Mouse (Mus musculus) lung, postnatal 0 days (tissue): ENCODE measurements around the gene 1700016K19Rik. TPM values are rescaled to one million over a fixed set of nuclear protein-coding genes. Genes with fewer than 3 reads are reported as not detected.

ENCODE experiments used
- ATAC-seq: fragments of 200-750 bp; cut with Nextera tagmentation; 2 replicates; pipeline ENCODE4 v1.8.0; 2017; ENCODE audit warnings: moderate library complexity
- DNase-seq: peaks from one replicate; pipeline ENCODE4 v3.0.0-alpha.2; 2016; ENCODE audit warnings: low spot score
- H3K27ac ChIP-seq: fragments of 300-500 bp; sonication (generic); 2 replicates; pipeline ENCODE4 v1.5.1; 2014; ENCODE audit warnings: antibody characterized with exemption, mild to moderate bottlenecking, low read length, mixed read lengths
- H3K27me3 ChIP-seq: fragments of 300-500 bp; sonication (generic); replicated peaks from 2 replicates; pipeline ENCODE4 v1.6.1; 2014; ENCODE audit warnings: low read length, mixed read lengths; ENCODE audit not compliant: insufficient read depth
- H3K36me3 ChIP-seq: fragments of 300-500 bp; sonication (generic); 2 replicates; pipeline ENCODE4 v1.6.1; 2014; ENCODE audit warnings: low read length, mixed read lengths; ENCODE audit not compliant: insufficient read depth
- H3K4me1 ChIP-seq: fragments of 300-500 bp; sonication (generic); 2 replicates; pipeline ENCODE4 v1.6.1; 2014; ENCODE audit warnings: antibody characterized with exemption, low read depth, low read length, mixed read lengths; ENCODE audit not compliant: insufficient read depth
- H3K4me2 ChIP-seq: fragments of 300-500 bp; sonication (generic); replicated peaks from 2 replicates; pipeline ENCODE4 v1.6.1; 2014; ENCODE audit warnings: low read depth, mild to moderate bottlenecking, low read length, moderate library complexity, mixed read lengths
- H3K4me3 ChIP-seq: fragments of 300-500 bp; sonication (generic); 2 replicates; pipeline ENCODE4 v1.5.1; 2014; ENCODE audit warnings: low read depth, low read length
- H3K9ac ChIP-seq: fragments of 300-500 bp; sonication (generic); replicated peaks from 2 replicates; pipeline ENCODE4 v1.6.1; 2014; ENCODE audit warnings: low read depth, mild to moderate bottlenecking
- H3K9me3 ChIP-seq: fragments of 300-500 bp; sonication (generic); 2 replicates; pipeline ENCODE4 v1.6.1; 2016; ENCODE audit warnings: low read length, mixed read lengths
- CTCF ChIP-seq: IDR thresholded peaks from 2 replicates; pipeline ENCODE4 v1.5.1; 2016; ENCODE audit warnings: antibody characterized with exemption, mild to moderate bottlenecking
- EP300 ChIP-seq: IDR thresholded peaks from 2 replicates; pipeline ENCODE4 v1.6.1; 2016; ENCODE audit warnings: antibody characterized with exemption, mild to moderate bottlenecking, control low read depth
- WGBS: fragments of 180-500 bp; shearing (Covaris S2); extraction: QIAGEN DNeasy Blood & Tissue Kit; methylation state at CpG from one replicate; pipeline ENCODE4 v1.1.7; 2014; 5-methylcytosine and 5-hydroxymethylcytosine counted together
- polyA plus RNA-seq: library from polyadenylated mRNA; unstranded; fragments of >200 nt; fragmentation: Nextera tagmentation; extraction: Ambion mirVana; gene quantifications from 2 replicates; pipeline ENCODE4 v1.2.1, GENCODE M21; 2015

The 1700016K19Rik gene
- polyA plus RNA-seq, 1 experiment from 2014 or later: 15.5 TPM

- WGBS: 77% methylated on average over 6 of the region's 6 CpGs
- ATAC-seq: no peak
- H3K4me2 ChIP-seq: no peak overlapping the region
- no peak overlapping the region for H3K27ac ChIP-seq
- H3K36me3 ChIP-seq: no peaks in the 10 kb centered on the region
- no peaks in the 10 kb centered on the region for H3K9me3 ChIP-seq
- TF ChIP-seq EP300 (no peak), CTCF (no peak)
- H3K9ac ChIP-seq: no peak overlapping the region
- H3K27me3 ChIP-seq: no peaks in the 10 kb centered on the region
- H3K4me1 ChIP-seq: no peaks in the 10 kb centered on the region
- no peak overlapping the region for H3K4me3 ChIP-seq
- DNase-seq: no peak
These were observed 9.4 kb downstream of the 1700016K19Rik start for GRCm38 (mm10) chr11:76009101-76009500.

GRCm38 (mm10) chr11:76010838-76011624 is 11.3 kb downstream of the 1700016K19Rik start:
- H3K4me3 ChIP-seq: no peak overlapping the region
- WGBS: 50% methylated on average over 9 of the region's 9 CpGs
- H3K4me2 ChIP-seq: no peak overlapping the region
- no peaks in the 10 kb centered on the region for H3K36me3 ChIP-seq
- DNase-seq (peak; percentile 57), ATAC-seq (peak; percentile 73)
- no peak for TF ChIP-seq CTCF
- no peak for TF ChIP-seq EP300
- H3K27ac ChIP-seq: peak overlapping the region; percentile 64; the same call in 1 of the 2 replicates
- H3K27me3 ChIP-seq: no peaks in the 10 kb centered on the region
- H3K9me3 ChIP-seq: no peaks in the 10 kb centered on the region
- no peaks in the 10 kb centered on the region for H3K4me1 ChIP-seq
- no peak overlapping the region for H3K9ac ChIP-seq

- TF ChIP-seq EP300 (no peak), CTCF (no peak)
These were observed 15.5 kb downstream of the 1700016K19Rik start for GRCm38 (mm10) chr11:76015251-76015650.

GRCm38 (mm10) chr11:76015814-76016213 is 16.1 kb downstream of the 1700016K19Rik start:
- TF ChIP-seq EP300 (no peak), CTCF (no peak)

More at GRCm38 (mm10) chr11:76015251-76015650, 15.5 kb downstream of the 1700016K19Rik start:
- Histone ChIP-seq H3K4me2 (no peak overlapping the region), H3K9ac (no peak overlapping the region), H3K27ac (no peak overlapping the region), H3K36me3 (no peaks in the 10 kb centered on the region), H3K4me1 (no peaks in the 10 kb centered on the region), H3K27me3 (no peaks in the 10 kb centered on the region), H3K4me3 (no peak overlapping the region), H3K9me3 (no peaks in the 10 kb centered on the region)
- 83% methylated on average over 6 of the region's 6 CpGs for WGBS
- no peak for ATAC-seq
- DNase-seq: no peak

GRCm38 (mm10) chr11:76019879-76020278 is 20.2 kb downstream of the 1700016K19Rik start:
- no peak for DNase-seq
- Histone ChIP-seq H3K4me1 (no peaks in the 10 kb centered on the region), H3K27ac (0 out of 2 replicates have a peak overlapping the region, but pooled peaks have one; percentile 1), H3K9ac (no peak overlapping the region), H3K4me3 (no peak overlapping the region), H3K36me3 (peaks cover 6% of the 10 kb centered on the region; the same call in 1 of the 2 replicates), H3K27me3 (no peaks in the 10 kb centered on the region), H3K9me3 (no peaks in the 10 kb centered on the region), H3K4me2 (no peak overlapping the region)
- no peak for TF ChIP-seq EP300
- no peak for TF ChIP-seq CTCF
- 78% methylated on average over 4 of the region's 4 CpGs for WGBS
- no peak for ATAC-seq

More at GRCm38 (mm10) chr11:76015814-76016213, 16.1 kb downstream of the 1700016K19Rik start:
- Histone ChIP-seq H3K9ac (no peak overlapping the region), H3K9me3 (no peaks in the 10 kb centered on the region), H3K4me2 (no peak overlapping the region), H3K36me3 (no peaks in the 10 kb centered on the region), H3K4me3 (no peak overlapping the region), H3K27me3 (no peaks in the 10 kb centered on the region), H3K27ac (no peak overlapping the region), H3K4me1 (no peaks in the 10 kb centered on the region)
- DNase-seq (no peak), ATAC-seq (no peak)
- WGBS: 58% methylated on average over 4 of the region's 4 CpGs

- WGBS: 60% methylated on average over 9 of the region's 9 CpGs
These were observed 21.2 kb downstream of the 1700016K19Rik start for GRCm38 (mm10) chr11:76020916-76021315.

More at GRCm38 (mm10) chr11:76020916-76021315, 21.2 kb downstream of the 1700016K19Rik start:
- no peak overlapping the region for H3K4me2 ChIP-seq
- no peak overlapping the region for H3K9ac ChIP-seq
- TF ChIP-seq CTCF (no peak), EP300 (no peak)
- 0 out of 2 replicates have a peak, but pooled peaks cover 2% of the 10 kb centered on the region for H3K4me1 ChIP-seq
- no peak overlapping the region for H3K4me3 ChIP-seq
- H3K27me3 ChIP-seq: no peaks in the 10 kb centered on the region
- no peaks in the 10 kb centered on the region for H3K9me3 ChIP-seq
- ATAC-seq (no peak), DNase-seq (no peak)
- H3K36me3 ChIP-seq: peaks cover 6% of the 10 kb centered on the region; the same call in 1 of the 2 replicates
- no peak overlapping the region for H3K27ac ChIP-seq
